Mouse (Mus musculus): Measurements from ENCODE around the gene Cryzl1. TPM values are rescaled to one million over a fixed set of nuclear protein-coding genes. Genes with fewer than 3 reads are reported as not detected.

The Cryzl1 gene
- polyA plus RNA-seq, 1 experiment from 2014 or later: 115 TPM

- Histone ChIP-seq H3K4me1 (peaks cover 44% of the 10 kb centered on the region), H3K9me3 (no peaks in the 10 kb centered on the region), H3K36me3 (replicated peaks) (no peaks in the 10 kb centered on the region), H3K27me3 (replicated peaks) (no peaks in the 10 kb centered on the region), H3K27ac (no peak overlapping the region), H3K4me3 (no peak overlapping the region), H3K4me2 (no peak overlapping the region), H3K9ac (no peak overlapping the region)
- ATAC-seq (replicated peaks): no peak
- 86% methylated on average over 3 of the region's 3 CpGs for WGBS
Measured at GRCm38 (mm10) chr16:91761761-91762160, 33.0 kb upstream of the Cryzl1 start.

GRCm38 (mm10) chr16:91761202-91761601 is 32.4 kb upstream of the Cryzl1 start:
- Histone ChIP-seq H3K4me2 (no peak overlapping the region), H3K4me3 (no peak overlapping the region), H3K4me1 (peaks cover 38% of the 10 kb centered on the region), H3K27me3 (replicated peaks) (no peaks in the 10 kb centered on the region), H3K27ac (no peak overlapping the region), H3K9me3 (no peaks in the 10 kb centered on the region), H3K9ac (no peak overlapping the region), H3K36me3 (replicated peaks) (no peaks in the 10 kb centered on the region)
- no peak for ATAC-seq (replicated peaks)
- 81% methylated on average over 9 of the region's 9 CpGs for WGBS

GRCm38 (mm10) chr16:91754957-91755356 is 26.2 kb upstream of the Cryzl1 start:
- WGBS: 93% methylated on average over 6 of the region's 6 CpGs
- ATAC-seq (replicated peaks): no peak

GRCm38 (mm10) chr16:91753611-91754010 is 24.8 kb upstream of the Cryzl1 start:
- Histone ChIP-seq H3K27me3 (replicated peaks) (no peaks in the 10 kb centered on the region), H3K4me2 (no peak overlapping the region), H3K4me1 (peaks cover 3% of the 10 kb centered on the region; the same call in 1 of the 2 replicates), H3K27ac (no peak overlapping the region), H3K9ac (no peak overlapping the region), H3K9me3 (no peaks in the 10 kb centered on the region), H3K36me3 (replicated peaks) (no peaks in the 10 kb centered on the region), H3K4me3 (no peak overlapping the region)
- ATAC-seq (replicated peaks): no peak
- 90% methylated on average over 4 of the region's 4 CpGs for WGBS

More at GRCm38 (mm10) chr16:91754957-91755356, 26.2 kb upstream of the Cryzl1 start:
- Histone ChIP-seq H3K27ac (no peak overlapping the region), H3K4me1 (peaks cover 5% of the 10 kb centered on the region), H3K9ac (no peak overlapping the region), H3K36me3 (replicated peaks) (no peaks in the 10 kb centered on the region), H3K9me3 (no peaks in the 10 kb centered on the region), H3K27me3 (replicated peaks) (no peaks in the 10 kb centered on the region), H3K4me2 (no peak overlapping the region), H3K4me3 (no peak overlapping the region)

GRCm38 (mm10) chr16:91751644-91752385 is 23.0 kb upstream of the Cryzl1 start:
- no peak overlapping the region for H3K4me2 ChIP-seq
- no peaks in the 10 kb centered on the region for H3K36me3 ChIP-seq (replicated peaks)
- 66% methylated on average over 13 of the region's 13 CpGs for WGBS
- no peaks in the 10 kb centered on the region for H3K9me3 ChIP-seq
- no peaks in the 10 kb centered on the region for H3K27me3 ChIP-seq (replicated peaks)
- H3K4me3 ChIP-seq: no peak overlapping the region
- H3K4me1 ChIP-seq: peaks cover 3% of the 10 kb centered on the region; the same call in 1 of the 2 replicates
- no peak overlapping the region for H3K27ac ChIP-seq
- H3K9ac ChIP-seq: no peak overlapping the region
- no peak for ATAC-seq (replicated peaks)

GRCm38 (mm10) chr16:91747567-91747966 is 18.8 kb upstream of the Cryzl1 start:
- no peak for ATAC-seq (replicated peaks)
- no peak overlapping the region for H3K27ac ChIP-seq
- no peak overlapping the region for H3K4me2 ChIP-seq
- no peak overlapping the region for H3K9ac ChIP-seq
- H3K36me3 ChIP-seq (replicated peaks): no peaks in the 10 kb centered on the region
- no peaks in the 10 kb centered on the region for H3K9me3 ChIP-seq
- H3K4me1 ChIP-seq: peaks cover 14% of the 10 kb centered on the region
- no peak overlapping the region for H3K4me3 ChIP-seq
- WGBS: 91% methylated on average over 6 of the region's 6 CpGs
- no peaks in the 10 kb centered on the region for H3K27me3 ChIP-seq (replicated peaks)

- ATAC-seq (replicated peaks): no peak
- Histone ChIP-seq H3K4me3 (no peak overlapping the region), H3K9me3 (no peaks in the 10 kb centered on the region), H3K4me1 (peaks cover 12% of the 10 kb centered on the region), H3K4me2 (no peak overlapping the region), H3K36me3 (replicated peaks) (no peaks in the 10 kb centered on the region), H3K27ac (no peak overlapping the region), H3K9ac (no peak overlapping the region), H3K27me3 (replicated peaks) (no peaks in the 10 kb centered on the region)
- 71% methylated on average over 14 of the region's 14 CpGs for WGBS
Measured at GRCm38 (mm10) chr16:91746101-91746950, 17.6 kb upstream of the Cryzl1 start.

- Histone ChIP-seq H3K9ac (no peak overlapping the region), H3K27me3 (replicated peaks) (no peaks in the 10 kb centered on the region), H3K4me3 (no peak overlapping the region), H3K4me2 (no peak overlapping the region), H3K4me1 (peaks cover 32% of the 10 kb centered on the region), H3K36me3 (replicated peaks) (no peaks in the 10 kb centered on the region), H3K27ac (no peak overlapping the region), H3K9me3 (no peaks in the 10 kb centered on the region)
- ATAC-seq (replicated peaks): no peak
- 84% methylated on average over 7 of the region's 7 CpGs for WGBS
Measured at GRCm38 (mm10) chr16:91743055-91743454, 14.3 kb upstream of the Cryzl1 start.

GRCm38 (mm10) chr16:91740918-91741255 is 12.1 kb upstream of the Cryzl1 start:
- H3K27ac ChIP-seq: no peak overlapping the region
- no peaks in the 10 kb centered on the region for H3K9me3 ChIP-seq
- H3K4me1 ChIP-seq: peaks cover 44% of the 10 kb centered on the region
- H3K4me3 ChIP-seq: no peak overlapping the region
- 59% methylated on average over 7 of the region's 7 CpGs for WGBS
- ATAC-seq (replicated peaks): no peak
- H3K36me3 ChIP-seq (replicated peaks): no peaks in the 10 kb centered on the region
- no peak overlapping the region for H3K4me2 ChIP-seq
- no peaks in the 10 kb centered on the region for H3K27me3 ChIP-seq (replicated peaks)
- H3K9ac ChIP-seq: no peak overlapping the region

GRCm38 (mm10) chr16:91740184-91740917 is 11.6 kb upstream of the Cryzl1 start:
- no peak for ATAC-seq (replicated peaks)
- Histone ChIP-seq H3K4me1 (peaks cover 45% of the 10 kb centered on the region), H3K9ac (no peak overlapping the region), H3K27ac (no peak overlapping the region), H3K36me3 (replicated peaks) (no peaks in the 10 kb centered on the region), H3K4me2 (no peak overlapping the region), H3K4me3 (no peak overlapping the region), H3K27me3 (replicated peaks) (no peaks in the 10 kb centered on the region), H3K9me3 (no peaks in the 10 kb centered on the region)
- WGBS: 60% methylated on average over 8 of the region's 8 CpGs

GRCm38 (mm10) chr16:91738505-91738904 is 9.7 kb upstream of the Cryzl1 start:
- 84% methylated on average over 6 of the region's 6 CpGs for WGBS
- H3K4me2 ChIP-seq: no peak overlapping the region
- H3K4me1 ChIP-seq: peaks cover 55% of the 10 kb centered on the region

More at GRCm38 (mm10) chr16:91738505-91738904, 9.7 kb upstream of the Cryzl1 start:
- Histone ChIP-seq H3K4me3 (no peak overlapping the region), H3K27ac (no peak overlapping the region), H3K27me3 (replicated peaks) (no peaks in the 10 kb centered on the region), H3K9ac (no peak overlapping the region), H3K36me3 (replicated peaks) (no peaks in the 10 kb centered on the region), H3K9me3 (no peaks in the 10 kb centered on the region)
- ATAC-seq (replicated peaks): no peak

All from midbrain, embryonic 15.5 days (tissue).